Mouse (Mus musculus): ENCODE measurements around the gene Rnf11. TPM values are rescaled to one million over a fixed set of nuclear protein-coding genes. Genes with fewer than 3 reads are reported as not detected.

The Rnf11 gene
- polyA plus RNA-seq (2015; fragmentation: Nextera tagmentation; extraction: Ambion mirVana), result 58.8 and 61.0 TPM in 2 replicates

DNA sequence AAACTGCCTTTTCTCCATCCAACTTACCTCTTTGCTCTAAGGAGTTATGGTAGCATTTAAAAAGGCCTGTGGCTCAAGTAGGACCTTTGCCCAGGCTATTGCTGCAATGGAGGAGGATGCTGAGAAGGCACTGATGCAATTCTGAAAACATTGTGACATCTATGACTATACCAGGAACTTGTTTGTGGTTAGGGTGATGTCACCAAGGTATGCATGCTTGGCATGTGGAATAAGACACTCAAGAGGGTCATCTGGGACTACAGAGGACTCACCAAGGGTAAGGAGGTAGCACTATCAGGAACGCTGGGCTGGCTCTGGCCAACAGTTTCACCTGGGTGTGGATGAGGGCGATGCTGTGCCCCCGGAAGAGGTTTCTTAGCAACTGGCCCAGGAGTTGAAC, at the start of gene Rnf11:
Gene Rnf11 (minus strand): TSS at position 108 of the 400 bp plus-strand sequence.
- Histone ChIP-seq H3K4me1 (replicated peaks) (no peaks in the 10 kb centered on the region), H3K4me3 (no peak within 1 kb of the TSS), H3K9me3 (no peaks in the 10 kb centered on the region), H3K9ac (no peak within 1 kb of the TSS), H3K27me3 (no peaks in the 10 kb centered on the region), H3K36me3 (no peaks in the 10 kb centered on the region), H3K27ac (no peak within 1 kb of the TSS), H3K4me2 (no peak within 1 kb of the TSS)
- 88% methylated on average over 3 of the region's 3 CpGs for WGBS
- ATAC-seq (ENCODE audit: low FRiP score), result no peak

DNA sequence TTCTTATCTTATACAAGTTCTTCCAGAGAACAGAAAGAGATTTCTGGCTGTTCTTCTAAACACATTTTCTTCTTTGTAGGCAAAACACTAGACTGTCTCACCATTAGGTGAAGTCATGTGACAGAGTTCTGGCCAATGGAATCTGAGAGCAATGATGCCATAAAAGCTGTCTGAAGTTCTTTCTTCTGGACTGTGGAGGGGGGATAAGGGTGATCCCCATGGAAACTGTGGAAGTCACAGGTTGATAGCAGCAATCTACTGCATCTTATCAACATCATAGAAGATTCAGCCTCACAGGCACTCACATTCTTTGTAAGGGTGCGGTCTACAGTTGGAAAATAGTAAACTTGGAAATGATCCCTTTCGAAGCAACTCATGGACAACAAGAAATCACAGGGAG, 46.6 kb upstream of the Rnf11 start, which contains the start of gene 4930522H14Rik:
Gene 4930522H14Rik (minus strand): TSS at position 187 of the 400 bp plus-strand sequence.
- Histone ChIP-seq H3K9me3 (no peaks in the 10 kb centered on the region), H3K36me3 (no peaks in the 10 kb centered on the region), H3K4me3 (no peak within 1 kb of the TSS), H3K4me1 (replicated peaks) (0 out of 2 replicates have a peak, but pooled peaks cover 3% of the 10 kb centered on the region), H3K9ac (no peak within 1 kb of the TSS), H3K27ac (no peak within 1 kb of the TSS), H3K27me3 (no peaks in the 10 kb centered on the region), H3K4me2 (peak within 1 kb of the TSS; percentile 6; the same call in 1 of the 2 replicates)
- no peak for ATAC-seq (ENCODE audit: low FRiP score)
- WGBS, result 100% methylated on average over 2 of the region's 2 CpGs

- 33% methylated on average over 15 of the region's 15 CpGs for WGBS
Observed at GRCm38 (mm10) chr4:109530245-109530816, 45.8 kb upstream of the Rnf11 start.

GRCm38 (mm10) chr4:109504885-109505284, 20.4 kb upstream of the Rnf11 start:
- Histone ChIP-seq H3K27ac (no peak overlapping the region), H3K4me3 (no peak overlapping the region), H3K4me2 (no peak overlapping the region), H3K4me1 (replicated peaks) (no peaks in the 10 kb centered on the region), H3K9me3 (no peaks in the 10 kb centered on the region), H3K9ac (no peak overlapping the region), H3K36me3 (no peaks in the 10 kb centered on the region), H3K27me3 (no peaks in the 10 kb centered on the region)
- ATAC-seq (ENCODE audit: low FRiP score), result no peak
- 9% methylated on average over 5 of the region's 5 CpGs for WGBS

More at GRCm38 (mm10) chr4:109530245-109530816, 45.8 kb upstream of the Rnf11 start:
- H3K4me1 ChIP-seq (replicated peaks), result 0 out of 2 replicates have a peak, but pooled peaks cover 3% of the 10 kb centered on the region
- no peaks in the 10 kb centered on the region for H3K27me3 ChIP-seq
- no peak overlapping the region for H3K4me3 ChIP-seq
- H3K9me3 ChIP-seq, result no peaks in the 10 kb centered on the region
- no peaks in the 10 kb centered on the region for H3K36me3 ChIP-seq
- no peak overlapping the region for H3K27ac ChIP-seq
- no peak overlapping the region for H3K9ac ChIP-seq
- H3K4me2 ChIP-seq, result peak overlapping the region; percentile 6; the same call in 1 of the 2 replicates
- no peak for ATAC-seq (ENCODE audit: low FRiP score)

- no peak overlapping the region for H3K9ac ChIP-seq
- H3K4me2 ChIP-seq, result no peak overlapping the region
- WGBS, result 88% methylated on average over 11 of the region's 11 CpGs
- no peaks in the 10 kb centered on the region for H3K27me3 ChIP-seq
- no peak for ATAC-seq (ENCODE audit: low FRiP score)
- no peaks in the 10 kb centered on the region for H3K4me1 ChIP-seq (replicated peaks)
- no peaks in the 10 kb centered on the region for H3K36me3 ChIP-seq
- H3K9me3 ChIP-seq, result no peaks in the 10 kb centered on the region
- H3K27ac ChIP-seq, result no peak overlapping the region
- no peak overlapping the region for H3K4me3 ChIP-seq
Observed at GRCm38 (mm10) chr4:109498476-109498875, 13.9 kb upstream of the Rnf11 start.

- no peaks in the 10 kb centered on the region for H3K9me3 ChIP-seq
- H3K36me3 ChIP-seq, result no peaks in the 10 kb centered on the region
- no peak overlapping the region for H3K4me3 ChIP-seq
- no peak for ATAC-seq (ENCODE audit: low FRiP score)
- no peaks in the 10 kb centered on the region for H3K27me3 ChIP-seq
- no peak overlapping the region for H3K27ac ChIP-seq
- H3K4me2 ChIP-seq, result no peak overlapping the region
- H3K9ac ChIP-seq, result no peak overlapping the region
- no peaks in the 10 kb centered on the region for H3K4me1 ChIP-seq (replicated peaks)
Observed at GRCm38 (mm10) chr4:109493581-109493980, 9.1 kb upstream of the Rnf11 start.

DNA sequence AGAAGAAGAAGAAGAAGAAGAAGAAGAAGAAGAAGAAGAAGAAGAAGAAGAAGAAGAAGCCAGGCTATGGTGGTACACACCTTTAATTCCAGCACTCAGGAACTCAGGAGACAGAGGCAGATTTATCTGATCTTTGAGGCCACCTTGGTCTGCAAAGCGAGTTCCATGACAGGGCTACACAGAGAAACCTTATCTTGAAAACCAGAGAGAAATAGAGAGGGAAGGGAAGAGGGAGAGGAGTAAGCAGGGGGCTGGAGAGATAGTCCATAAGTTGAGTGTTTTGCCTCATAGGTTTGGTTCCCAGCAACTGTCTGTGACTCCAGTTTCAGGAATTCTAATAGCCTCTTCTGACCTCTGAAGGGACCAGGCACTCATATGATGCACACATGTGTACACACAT, 4.3 kb upstream of the Rnf11 start:
- Histone ChIP-seq H3K27me3 (no peaks in the 10 kb centered on the region), H3K9me3 (no peaks in the 10 kb centered on the region), H3K9ac (no peak overlapping the region), H3K4me3 (no peak overlapping the region), H3K27ac (no peak overlapping the region), H3K4me1 (replicated peaks) (no peaks in the 10 kb centered on the region), H3K36me3 (no peaks in the 10 kb centered on the region), H3K4me2 (no peak overlapping the region)
- 83% methylated on average over 1 of the region's 1 CpGs for whole genome bisulfite sequencing
- no peak for ATAC-seq (ENCODE audit: low FRiP score)

GRCm38 (mm10) chr4:109482701-109483100, 1.8 kb downstream of the Rnf11 start:
- 83% methylated on average over 1 of the region's 1 CpGs for WGBS
- no peaks in the 10 kb centered on the region for H3K36me3 ChIP-seq
- ATAC-seq (ENCODE audit: low FRiP score), result no peak
- H3K9me3 ChIP-seq, result no peaks in the 10 kb centered on the region
- no peaks in the 10 kb centered on the region for H3K4me1 ChIP-seq (replicated peaks)
- no peak overlapping the region for H3K27ac ChIP-seq
- no peak overlapping the region for H3K4me2 ChIP-seq
- no peak overlapping the region for H3K4me3 ChIP-seq
- no peak overlapping the region for H3K9ac ChIP-seq
- H3K27me3 ChIP-seq, result no peaks in the 10 kb centered on the region

DNA sequence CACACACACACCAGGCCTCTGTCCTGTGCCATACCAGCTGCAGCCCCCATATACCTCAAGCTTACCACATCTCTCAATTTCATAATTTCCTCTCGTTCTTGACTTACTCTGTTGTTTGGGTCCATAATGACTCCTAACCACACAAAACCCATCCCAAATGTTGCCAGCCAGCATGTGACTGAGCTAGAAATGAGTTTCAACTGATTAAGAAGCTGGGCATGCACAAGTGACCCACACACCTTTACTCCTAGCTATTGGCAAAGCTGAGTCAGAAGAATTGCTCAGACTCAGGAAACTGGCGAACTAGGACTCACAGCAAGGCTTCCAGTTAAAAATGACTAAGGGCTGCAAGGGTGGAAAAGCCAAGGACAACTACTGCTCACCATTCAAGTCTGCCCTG, 3.1 kb downstream of the Rnf11 start:
- Histone ChIP-seq H3K4me3 (no peak overlapping the region), H3K4me2 (no peak overlapping the region), H3K27me3 (no peaks in the 10 kb centered on the region), H3K36me3 (no peaks in the 10 kb centered on the region), H3K27ac (no peak overlapping the region), H3K9me3 (no peaks in the 10 kb centered on the region), H3K9ac (no peak overlapping the region), H3K4me1 (replicated peaks) (no peaks in the 10 kb centered on the region)
- no peak for ATAC-seq (ENCODE audit: low FRiP score)
- WGBS, result 89% methylated on average over 2 of the region's 2 CpGs

- Histone ChIP-seq H3K36me3 (peaks cover 6% of the 10 kb centered on the region; the same call in 1 of the 2 replicates), H3K4me3 (no peak overlapping the region), H3K27me3 (no peaks in the 10 kb centered on the region), H3K9ac (no peak overlapping the region), H3K27ac (no peak overlapping the region), H3K4me1 (replicated peaks) (peaks cover 17% of the 10 kb centered on the region), H3K4me2 (no peak overlapping the region), H3K9me3 (no peaks in the 10 kb centered on the region)
- WGBS, result 94% methylated on average over 3 of the region's 3 CpGs
- no peak for ATAC-seq (ENCODE audit: low FRiP score)
Observed at GRCm38 (mm10) chr4:109477454-109477853, 7.1 kb downstream of the Rnf11 start.

DNA sequence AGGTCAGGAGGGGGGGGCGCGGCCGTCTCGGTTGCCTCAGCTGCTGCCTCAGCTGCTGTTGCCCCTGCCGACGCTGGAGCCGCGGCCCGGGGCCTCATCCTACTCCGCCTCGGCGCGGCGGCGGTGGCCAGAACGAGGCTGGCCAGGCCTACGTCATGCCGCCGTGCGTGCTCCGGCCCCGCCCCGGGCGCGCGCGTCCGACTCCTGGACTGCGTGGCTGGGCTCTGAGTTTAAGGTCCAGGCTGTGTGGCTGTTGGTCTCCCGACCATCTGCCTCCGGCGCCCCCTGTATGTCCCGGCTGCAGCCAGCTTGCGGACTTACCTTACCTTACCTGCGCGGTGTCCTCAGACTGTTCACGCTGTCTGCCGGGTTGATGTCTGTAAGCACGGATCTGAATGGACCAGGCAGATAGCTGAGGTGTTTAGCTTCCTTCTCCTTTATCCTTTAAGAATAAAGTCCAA, 7.9 kb downstream of the Rnf11 start:
- Histone ChIP-seq H3K27ac (peak overlapping the region; percentile 98), H3K9ac (peak overlapping the region; percentile 98), H3K4me2 (peak overlapping the region; percentile 70), H3K36me3 (peaks cover 10% of the 10 kb centered on the region; the same call in 1 of the 2 replicates), H3K4me3 (peak overlapping the region; percentile 76), H3K9me3 (no peaks in the 10 kb centered on the region), H3K4me1 (replicated peaks) (peaks cover 24% of the 10 kb centered on the region), H3K27me3 (no peaks in the 10 kb centered on the region)
- peak; percentile 99 for ATAC-seq (ENCODE audit: low FRiP score)
- WGBS, result 0% methylated on average over 30 of the region's 39 CpGs

- peak; percentile 87 for ATAC-seq (ENCODE audit: low FRiP score)
- Histone ChIP-seq H3K27me3 (no peaks in the 10 kb centered on the region), H3K4me2 (peak overlapping the region; percentile 70), H3K4me1 (replicated peaks) (peaks cover 25% of the 10 kb centered on the region), H3K27ac (peak overlapping the region; percentile 98), H3K9me3 (no peaks in the 10 kb centered on the region), H3K4me3 (peak overlapping the region; percentile 76), H3K9ac (peak overlapping the region; percentile 98), H3K36me3 (peaks cover 10% of the 10 kb centered on the region; the same call in 1 of the 2 replicates)
- under 1% methylated on average over 44 of the region's 68 CpGs for WGBS
Observed at GRCm38 (mm10) chr4:109475577-109476553, 8.7 kb downstream of the Rnf11 start.
